Mouse (Mus musculus): ENCODE results near the gene Ucn. TPM values are rescaled to one million over a fixed set of nuclear protein-coding genes. Genes with fewer than 3 reads are reported as not detected.

Gene Ucn
- polyA plus RNA-seq, 2 experiments from 2014 or later = not detected

GRCm38 (mm10) chr5:31108000-31108490 lies 30.6 kb downstream of the Ucn start, which contains the start of gene Slc30a3:
Gene Slc30a3 (minus strand): TSS chr5:31108237.
- ATAC-seq = no peak

- ATAC-seq = no peak
These were observed 32.8 kb downstream of the Ucn start, which contains the start of gene Dnajc5g for GRCm38 (mm10) chr5:31105814-31106335. Gene Dnajc5g (plus strand): TSS chr5:31106285.

- ATAC-seq = no peak
These were observed 42.7 kb downstream of the Ucn start for GRCm38 (mm10) chr5:31095711-31096480.

GRCm38 (mm10) chr5:31094799-31095691 lies 43.6 kb downstream of the Ucn start:
- peak; percentile 80 for ATAC-seq

GRCm38 (mm10) chr5:31094100-31094798 lies 44.4 kb downstream of the Ucn start:
- ATAC-seq = peak; percentile 39

- no peak for ATAC-seq
These were observed 45.2 kb downstream of the Ucn start for GRCm38 (mm10) chr5:31093151-31094041.

- ATAC-seq = no peak
These were observed 46.2 kb downstream of the Ucn start for GRCm38 (mm10) chr5:31092231-31092975.

Other genes with a start within 250 kb of the Ucn start
- gene Ost4, start 231.0 kb downstream of the Ucn start, polyA plus RNA-seq (2017; shearing (Covaris generic)) = 100 to 1,000 TPM; 200 to 285 TPM
- under 1 TPM; 0.32 to 0.90 TPM for gene Emilin1, start 225.4 kb downstream of the Ucn start, polyA plus RNA-seq (2017; shearing (Covaris generic))
- 10 to 100 TPM; 20.3 to 26.3 TPM for gene Khk, start 217.4 kb downstream of the Ucn start, polyA plus RNA-seq (2017; shearing (Covaris generic))
- 1 to 10 TPM in 1 of 2 experiments, not detected in 1; 1.7 TPM for gene Cgref1, start 193.2 kb downstream of the Ucn start, polyA plus RNA-seq (2017; shearing (Covaris generic))
- 100 to 1,000 TPM in 1 of 2 experiments, 10 to 100 TPM in 1; 83.6 to 112 TPM for gene Preb, start 178.5 kb downstream of the Ucn start, polyA plus RNA-seq (2017; shearing (Covaris generic))
- gene Tcf23, start 170.2 kb downstream of the Ucn start, polyA plus RNA-seq (2017; shearing (Covaris generic)) = not detected
- 10 to 100 TPM; 80.7 to 89.3 TPM for gene Atraid, start 90.5 kb downstream of the Ucn start, polyA plus RNA-seq (2017; shearing (Covaris generic))
- gene Slc5a6, start 89.9 kb downstream of the Ucn start, polyA plus RNA-seq (2017; shearing (Covaris generic)) = 1 to 10 TPM; 6.5 to 7.9 TPM
- gene Cad, start 84.0 kb downstream of the Ucn start, polyA plus RNA-seq (2017; shearing (Covaris generic)) = 10 to 100 TPM in 1 of 2 experiments, 1 to 10 TPM in 1; 7.7 to 14.0 TPM
- gene Dnajc5g, start 32.5 kb downstream of the Ucn start, polyA plus RNA-seq (2017; shearing (Covaris generic)) = not detected
- not detected for gene Slc30a3, start 30.6 kb downstream of the Ucn start, polyA plus RNA-seq (2017; shearing (Covaris generic))
- gene Trim54, start 22.1 kb downstream of the Ucn start, polyA plus RNA-seq (2017; shearing (Covaris generic)) = not detected
- 10 to 100 TPM; 64.4 to 66.7 TPM for gene Mpv17, start 15.4 kb upstream of the Ucn start, polyA plus RNA-seq (2017; shearing (Covaris generic))
- gene Gm29609, start 41.1 kb upstream of the Ucn start, polyA plus RNA-seq (2017; shearing (Covaris generic)) = 1 to 10 TPM; 1.2 to 1.5 TPM
- 100 to 1,000 TPM in 1 of 2 experiments, 10 to 100 TPM in 1; 70.2 to 126 TPM for gene Gtf3c2, start 41.3 kb upstream of the Ucn start, polyA plus RNA-seq (2017; shearing (Covaris generic))
- gene Snx17, start 54.4 kb upstream of the Ucn start, polyA plus RNA-seq (2017; shearing (Covaris generic)) = 100 to 1,000 TPM; 111 to 171 TPM
- gene Eif2b4, start 54.6 kb upstream of the Ucn start, polyA plus RNA-seq (2017; shearing (Covaris generic)) = 10 to 100 TPM; 47.9 to 49.1 TPM
- gene Zfp513, start 63.5 kb upstream of the Ucn start, polyA plus RNA-seq (2017; shearing (Covaris generic)) = 1 to 10 TPM; 4.6 to 6.7 TPM
- gene Ppm1g, start 81.9 kb upstream of the Ucn start, polyA plus RNA-seq (2017; shearing (Covaris generic)) = 10 to 100 TPM; 45.9 to 50.4 TPM
- 10 to 100 TPM; 91.5 to 96.5 TPM for gene Nrbp1, start 102.0 kb upstream of the Ucn start, polyA plus RNA-seq (2017; shearing (Covaris generic))
- gene Gm9970, start 102.4 kb upstream of the Ucn start, polyA plus RNA-seq (2017; shearing (Covaris generic)) = not detected
- 10 to 100 TPM; 28.0 to 30.7 TPM for gene Krtcap3, start 112.9 kb upstream of the Ucn start, polyA plus RNA-seq (2017; shearing (Covaris generic))
- gene Ift172, start 152.3 kb upstream of the Ucn start, polyA plus RNA-seq (2017; shearing (Covaris generic)) = 1 to 10 TPM; 4.8 to 10.0 TPM
- gene Fndc4, start 157.3 kb upstream of the Ucn start, polyA plus RNA-seq (2017; shearing (Covaris generic)) = not detected
- not detected for gene Gckr, start 158.6 kb upstream of the Ucn start, polyA plus RNA-seq (2017; shearing (Covaris generic))